Mouse (Mus musculus): ENCODE results near the gene Gm49322. TPM values are rescaled to one million over a fixed set of nuclear protein-coding genes. Genes with fewer than 3 reads are reported as not detected.
"Not testable (repeated sequence)": the region's sequence is repeated elsewhere in the genome, so short reads cannot be mapped to it uniquely, and the experiment has no call there.

Gm49322 gene
- polyA plus RNA-seq, 1 experiment from 2014 or later = 4.4 TPM

DNA sequence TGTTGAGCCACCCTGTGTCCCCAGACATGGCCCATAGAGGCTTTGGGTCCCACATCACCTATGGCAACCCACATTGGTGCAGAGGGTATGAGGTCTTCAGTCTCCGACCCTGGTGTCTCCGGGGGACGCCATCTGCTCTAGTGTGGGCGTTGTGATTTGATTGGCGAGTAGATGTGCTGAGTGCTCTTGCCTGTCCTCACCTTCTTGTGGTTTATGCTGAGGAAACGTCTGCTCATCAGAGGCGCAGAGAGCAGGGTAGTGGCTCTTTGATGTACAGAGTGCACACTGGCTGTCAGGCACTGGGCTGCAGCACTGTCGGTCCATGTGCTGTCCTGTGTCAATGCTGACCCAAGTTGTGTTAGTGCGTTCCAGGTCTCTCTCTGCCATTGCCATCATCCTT lies 23.1 kb downstream of the Gm49322 start:
- Histone ChIP-seq H3K36me3 (ENCODE audit: control insufficient read depth, insufficient read depth, low read length) (no peaks in the 10 kb centered on the region; the same call in 1 of the 2 replicates), H3K4me1 (replicated peaks; ENCODE audit: control insufficient read depth, insufficient read depth, low read length) (peaks cover 17% of the 10 kb centered on the region), H3K9me3 (ENCODE audit: control insufficient read depth, low read length) (no peaks in the 10 kb centered on the region), H3K9ac (ENCODE audit: low read length) (no peak overlapping the region), H3K4me2 (ENCODE audit: low read depth, low read length) (no peak overlapping the region), H3K4me3 (ENCODE audit: low read length) (no peak overlapping the region), H3K27ac (ENCODE audit: low read length) (no peak overlapping the region), H3K27me3 (ENCODE audit: control insufficient read depth, insufficient read depth, low read depth, low read length) (no peaks in the 10 kb centered on the region)
- 75% methylated on average over 9 of the region's 9 CpGs for WGBS
- no peak for ATAC-seq (ENCODE audit: low read depth)

DNA sequence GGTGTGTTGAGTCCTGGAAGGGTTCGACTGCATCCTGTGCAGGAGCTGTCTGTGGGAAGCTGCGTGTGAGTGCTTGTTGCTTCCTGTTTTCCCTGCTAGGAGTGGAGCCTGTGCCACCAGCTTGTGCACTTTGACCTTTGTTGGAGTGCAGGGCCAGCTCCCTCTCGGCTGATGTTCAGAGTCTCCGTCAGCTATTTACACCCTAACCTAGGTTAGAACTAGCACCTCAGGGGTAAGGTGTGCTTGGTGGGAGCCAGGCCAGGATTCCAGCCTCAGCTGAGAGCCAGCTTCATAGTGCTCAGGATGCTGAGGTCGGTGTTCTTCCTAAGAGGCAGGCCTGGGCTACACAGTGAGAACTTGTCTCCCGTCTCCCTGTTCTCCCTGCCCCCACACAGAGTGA lies 29.5 kb downstream of the Gm49322 start:
- no peak overlapping the region for H3K4me2 ChIP-seq (ENCODE audit: low read depth, low read length)
- 79% methylated on average over 6 of the region's 6 CpGs for WGBS
- no peak for ATAC-seq (ENCODE audit: low read depth)

DNA sequence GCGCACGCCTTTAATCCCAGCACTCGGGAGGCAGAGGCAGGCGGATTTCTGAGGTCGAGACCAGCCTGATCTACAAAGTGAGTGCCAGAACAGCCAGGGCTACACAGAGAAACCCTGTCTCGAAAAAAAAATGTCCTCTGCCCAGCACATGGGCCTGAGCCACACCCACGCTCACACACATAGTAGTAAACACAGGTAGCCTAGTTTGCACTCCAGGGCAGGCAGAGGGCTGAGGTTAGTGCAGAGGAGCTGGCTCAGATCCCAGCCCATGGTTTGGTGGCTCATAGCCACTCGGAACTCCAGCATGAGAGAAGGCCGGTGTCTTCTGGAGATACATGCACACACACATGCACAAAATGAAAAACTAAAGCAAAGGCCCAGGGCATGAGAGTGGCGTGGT lies 41.1 kb downstream of the Gm49322 start:
- Histone ChIP-seq H3K9ac (ENCODE audit: low read length) (no peak overlapping the region), H3K4me1 (replicated peaks; ENCODE audit: control insufficient read depth, insufficient read depth, low read length) (no peaks in the 10 kb centered on the region), H3K27me3 (ENCODE audit: control insufficient read depth, insufficient read depth, low read depth, low read length) (no peaks in the 10 kb centered on the region), H3K27ac (ENCODE audit: low read length) (no peak overlapping the region), H3K36me3 (ENCODE audit: control insufficient read depth, insufficient read depth, low read length) (peaks cover 45% of the 10 kb centered on the region), H3K4me2 (ENCODE audit: low read depth, low read length) (no peak overlapping the region), H3K9me3 (ENCODE audit: control insufficient read depth, low read length) (no peaks in the 10 kb centered on the region), H3K4me3 (ENCODE audit: low read length) (no peak overlapping the region)
- ATAC-seq (ENCODE audit: low read depth) = no peak
- WGBS = 89% methylated on average over 10 of the region's 10 CpGs

More for the DNA sequence above, 29.5 kb downstream of the Gm49322 start:
- H3K27me3 ChIP-seq (ENCODE audit: control insufficient read depth, insufficient read depth, low read depth, low read length) = no peaks in the 10 kb centered on the region
- peaks cover 47% of the 10 kb centered on the region for H3K36me3 ChIP-seq (ENCODE audit: control insufficient read depth, insufficient read depth, low read length)
- H3K9me3 ChIP-seq (ENCODE audit: control insufficient read depth, low read length) = no peaks in the 10 kb centered on the region
- no peak overlapping the region for H3K4me3 ChIP-seq (ENCODE audit: low read length)
- no peak overlapping the region for H3K9ac ChIP-seq (ENCODE audit: low read length)
- no peaks in the 10 kb centered on the region for H3K4me1 ChIP-seq (replicated peaks; ENCODE audit: control insufficient read depth, insufficient read depth, low read length)
- no peak overlapping the region for H3K27ac ChIP-seq (ENCODE audit: low read length)

DNA sequence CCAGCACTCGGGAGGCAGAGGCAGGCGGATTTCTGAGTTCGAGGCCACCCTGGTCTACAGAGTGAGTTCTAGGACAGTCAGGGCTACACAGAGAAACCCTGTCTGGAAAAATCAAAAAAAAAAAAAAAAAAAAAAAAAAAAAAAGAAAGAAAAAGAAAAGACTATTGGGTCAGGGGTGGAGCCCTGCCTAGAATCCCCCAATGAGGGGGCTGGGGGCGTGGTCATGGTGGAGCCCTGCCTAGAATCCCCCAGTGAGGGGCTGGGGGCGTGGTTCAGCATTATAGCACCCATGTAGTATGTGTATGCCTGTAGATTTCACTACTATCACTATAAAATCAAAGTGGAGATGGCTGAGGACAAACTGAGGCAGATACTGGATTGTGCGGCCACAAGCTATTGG lies 44.1 kb downstream of the Gm49322 start:
- H3K4me1 ChIP-seq (replicated peaks; ENCODE audit: control insufficient read depth, insufficient read depth, low read length); ATAC-seq (ENCODE audit: low read depth); H3K27me3 ChIP-seq (ENCODE audit: control insufficient read depth, insufficient read depth, low read depth, low read length); H3K27ac ChIP-seq (ENCODE audit: low read length); H3K4me3 ChIP-seq (ENCODE audit: low read length); H3K4me2 ChIP-seq (ENCODE audit: low read depth, low read length); H3K9ac ChIP-seq (ENCODE audit: low read length); H3K9me3 ChIP-seq (ENCODE audit: control insufficient read depth, low read length): not testable (repeated sequence)
- peaks cover 23% of the 10 kb centered on the region for H3K36me3 ChIP-seq (ENCODE audit: control insufficient read depth, insufficient read depth, low read length)
- 83% methylated on average over 6 of the region's 6 CpGs for WGBS

DNA sequence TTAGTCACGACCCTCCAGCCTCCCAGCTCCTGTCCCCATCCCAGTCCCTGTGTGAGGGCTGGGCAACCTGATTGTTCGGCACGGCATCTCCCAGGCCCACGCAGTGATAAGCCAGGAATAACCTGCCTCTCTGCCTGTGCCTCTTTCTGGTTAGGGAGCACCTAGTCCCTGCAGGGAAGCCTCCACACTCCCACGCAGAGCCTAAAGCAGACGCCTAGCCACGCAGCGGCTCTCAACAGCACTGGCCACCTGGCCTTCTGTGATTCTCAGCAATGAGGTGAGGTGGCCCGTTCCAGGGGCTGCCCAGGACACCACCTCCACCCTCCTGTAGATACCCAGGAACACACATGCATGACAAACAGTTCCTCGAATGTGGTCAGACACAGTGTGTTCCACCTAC lies 44.6 kb downstream of the Gm49322 start:
- H3K27me3 ChIP-seq (ENCODE audit: control insufficient read depth, insufficient read depth, low read depth, low read length) = no peaks in the 10 kb centered on the region
- H3K4me1 ChIP-seq (replicated peaks; ENCODE audit: control insufficient read depth, insufficient read depth, low read length) = peaks cover 13% of the 10 kb centered on the region
- 97% methylated on average over 10 of the region's 10 CpGs for WGBS
- ATAC-seq (ENCODE audit: low read depth) = no peak
- peaks cover 18% of the 10 kb centered on the region for H3K36me3 ChIP-seq (ENCODE audit: control insufficient read depth, insufficient read depth, low read length)
- no peak overlapping the region for H3K4me2 ChIP-seq (ENCODE audit: low read depth, low read length)
- no peak overlapping the region for H3K4me3 ChIP-seq (ENCODE audit: low read length)
- no peak overlapping the region for H3K9ac ChIP-seq (ENCODE audit: low read length)
- no peak overlapping the region for H3K27ac ChIP-seq (ENCODE audit: low read length)
- H3K9me3 ChIP-seq (ENCODE audit: control insufficient read depth, low read length) = no peaks in the 10 kb centered on the region

DNA sequence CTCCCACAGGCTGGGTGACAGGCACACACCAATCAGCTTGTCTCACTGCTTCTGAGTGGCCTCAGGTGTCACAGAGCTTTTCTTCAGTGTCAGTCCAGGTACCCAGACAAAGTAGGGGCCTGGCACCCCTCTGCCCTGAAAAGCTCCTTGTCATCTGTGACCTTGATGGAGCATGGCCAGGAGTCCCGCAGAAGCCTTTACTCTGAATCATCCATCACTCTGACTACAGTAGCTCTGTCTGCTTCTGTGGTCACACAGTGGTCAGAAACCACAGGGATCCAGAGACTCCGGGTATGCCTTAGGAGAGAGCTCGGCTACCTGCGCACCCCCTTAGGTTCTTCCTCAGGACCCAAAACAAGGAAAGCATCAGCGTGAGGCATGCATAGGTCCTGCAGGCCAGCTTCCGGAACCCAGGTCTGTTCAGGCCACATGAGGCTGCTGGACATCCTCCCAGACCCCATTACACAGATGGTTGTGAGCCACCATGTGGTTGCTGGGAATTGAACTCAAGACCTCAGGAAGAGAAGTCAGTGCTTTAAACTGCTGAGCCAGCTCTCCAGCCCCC lies 47.4 kb downstream of the Gm49322 start:
- H3K36me3 ChIP-seq (ENCODE audit: control insufficient read depth, insufficient read depth, low read length) = 0 out of 2 replicates have a peak, but pooled peaks cover under 1% of the 10 kb centered on the region
- no peak overlapping the region for H3K4me3 ChIP-seq (ENCODE audit: low read length)
- no peaks in the 10 kb centered on the region for H3K9me3 ChIP-seq (ENCODE audit: control insufficient read depth, low read length)
- H3K27ac ChIP-seq (ENCODE audit: low read length) = no peak overlapping the region
- 82% methylated on average over 6 of the region's 6 CpGs for WGBS
- H3K9ac ChIP-seq (ENCODE audit: low read length) = no peak overlapping the region
- ATAC-seq (ENCODE audit: low read depth) = no peak
- peaks cover 20% of the 10 kb centered on the region for H3K4me1 ChIP-seq (replicated peaks; ENCODE audit: control insufficient read depth, insufficient read depth, low read length)
- no peak overlapping the region for H3K4me2 ChIP-seq (ENCODE audit: low read depth, low read length)
- no peaks in the 10 kb centered on the region for H3K27me3 ChIP-seq (ENCODE audit: control insufficient read depth, insufficient read depth, low read depth, low read length)

DNA sequence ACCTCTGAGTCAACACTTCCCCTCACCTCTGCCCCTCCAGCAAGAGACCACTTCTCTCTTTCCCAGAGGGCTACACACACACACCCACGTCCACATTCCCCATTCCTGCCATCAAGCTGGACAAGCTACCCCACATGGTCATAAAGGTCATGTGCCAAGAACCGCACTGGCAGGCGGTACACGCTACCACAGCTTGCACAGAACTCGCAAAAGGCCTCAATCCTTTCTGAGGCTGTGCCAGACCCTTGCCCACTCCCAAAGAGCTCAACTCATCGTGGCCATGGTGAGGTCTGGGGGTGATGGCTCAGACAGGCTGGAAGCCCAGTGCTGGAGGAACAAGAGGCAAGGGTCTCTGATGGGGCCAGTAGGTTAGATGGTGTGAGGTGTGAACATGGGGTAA lies 49.0 kb downstream of the Gm49322 start:
- 81% methylated on average over 6 of the region's 6 CpGs for WGBS
- H3K4me3 ChIP-seq (ENCODE audit: low read length) = no peak overlapping the region
- H3K27me3 ChIP-seq (ENCODE audit: control insufficient read depth, insufficient read depth, low read depth, low read length) = no peaks in the 10 kb centered on the region
- H3K9me3 ChIP-seq (ENCODE audit: control insufficient read depth, low read length) = no peaks in the 10 kb centered on the region
- peak overlapping the region; percentile 97 for H3K9ac ChIP-seq (ENCODE audit: low read length)
- peaks cover 23% of the 10 kb centered on the region for H3K4me1 ChIP-seq (replicated peaks; ENCODE audit: control insufficient read depth, insufficient read depth, low read length)
- peak overlapping the region; percentile 93 for H3K4me2 ChIP-seq (ENCODE audit: low read depth, low read length)
- ATAC-seq (ENCODE audit: low read depth) = no peak
- no peaks in the 10 kb centered on the region for H3K36me3 ChIP-seq (ENCODE audit: control insufficient read depth, insufficient read depth, low read length)
- no peak overlapping the region for H3K27ac ChIP-seq (ENCODE audit: low read length)

DNA sequence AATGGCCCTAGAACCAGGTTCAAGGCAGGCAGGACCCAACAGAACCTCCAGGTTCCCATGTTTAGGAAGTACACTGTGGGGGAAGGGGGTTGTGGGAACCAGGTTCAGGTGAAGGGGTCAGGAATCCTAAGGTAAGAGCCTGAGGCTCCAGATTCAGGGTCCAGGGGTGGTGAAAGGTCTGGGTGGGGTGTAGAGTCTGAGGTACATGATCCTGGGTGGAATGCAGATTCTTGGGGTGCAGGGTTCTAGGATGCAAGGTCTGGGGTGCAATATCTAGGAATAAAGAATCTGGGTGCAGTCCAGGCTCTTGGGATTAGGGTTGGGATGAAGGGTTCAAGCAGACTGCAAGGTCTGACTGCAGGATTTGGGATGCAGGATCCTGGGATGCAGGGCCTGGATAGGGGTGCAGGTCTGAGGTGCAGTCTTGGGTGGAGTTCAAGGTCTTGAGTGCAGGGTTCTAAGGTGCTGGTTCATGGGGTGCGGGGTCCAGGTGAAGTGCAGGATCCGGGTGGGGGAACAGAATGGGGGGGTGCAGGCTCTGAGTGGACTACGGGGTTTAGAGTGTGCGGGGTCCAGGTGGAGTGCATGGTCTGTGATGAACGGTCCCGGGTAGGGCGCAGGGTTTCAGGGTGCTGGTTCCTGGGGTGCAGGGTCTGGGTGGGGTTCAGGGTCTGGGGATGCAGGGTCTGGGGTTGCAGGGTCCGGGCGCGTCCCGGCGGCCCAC lies 49.7 kb downstream of the Gm49322 start:
- peak; percentile 46 for ATAC-seq (ENCODE audit: low read depth)
- no peaks in the 10 kb centered on the region for H3K9me3 ChIP-seq (ENCODE audit: control insufficient read depth, low read length)
- H3K36me3 ChIP-seq (ENCODE audit: control insufficient read depth, insufficient read depth, low read length) = no peaks in the 10 kb centered on the region
- no peaks in the 10 kb centered on the region for H3K27me3 ChIP-seq (ENCODE audit: control insufficient read depth, insufficient read depth, low read depth, low read length)
- under 1% methylated on average over 12 of the region's 12 CpGs for WGBS
- H3K27ac ChIP-seq (ENCODE audit: low read length) = peak overlapping the region; percentile 68
- H3K4me3 ChIP-seq (ENCODE audit: low read length) = peak overlapping the region; percentile 90
- H3K9ac ChIP-seq (ENCODE audit: low read length) = peak overlapping the region; percentile 97
- H3K4me1 ChIP-seq (replicated peaks; ENCODE audit: control insufficient read depth, insufficient read depth, low read length) = peaks cover 23% of the 10 kb centered on the region
- peak overlapping the region; percentile 93 for H3K4me2 ChIP-seq (ENCODE audit: low read depth, low read length)

DNA sequence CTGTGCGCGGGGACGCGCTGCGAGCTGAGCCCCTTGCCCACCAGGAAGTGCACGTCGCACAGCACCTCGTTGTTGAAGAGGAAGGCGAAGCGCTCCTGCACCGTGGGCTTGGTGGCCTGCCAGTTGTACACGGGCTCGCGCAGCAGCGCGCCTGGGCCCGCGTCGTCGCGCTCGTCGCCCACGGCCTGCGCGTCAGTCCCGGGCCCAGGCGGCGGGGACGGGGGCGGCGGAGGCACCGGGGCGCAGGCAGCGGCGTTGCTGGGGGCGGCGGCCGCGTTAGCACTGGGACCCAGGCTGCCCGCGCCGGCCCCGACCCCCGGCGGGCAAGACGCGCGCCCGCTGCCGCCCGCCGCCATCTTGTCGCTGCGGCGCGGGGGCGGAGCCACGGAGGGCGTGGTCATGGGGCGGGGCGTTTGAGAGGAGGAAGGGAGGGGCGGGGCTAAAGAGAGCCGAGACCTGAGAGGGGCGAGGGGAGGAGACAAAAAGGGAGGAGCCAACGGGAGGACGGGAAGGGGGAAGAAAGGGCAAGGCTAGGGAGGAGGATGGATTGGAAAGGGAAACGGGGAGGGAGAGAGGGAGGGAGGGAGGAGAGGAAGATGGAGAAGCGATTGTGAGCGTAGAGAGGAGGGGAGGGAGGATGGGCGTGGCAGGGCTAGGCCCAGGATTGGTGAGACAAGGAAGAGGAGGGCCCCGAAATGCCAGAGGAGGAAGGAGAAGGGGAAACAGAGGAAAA lies 50.5 kb downstream of the Gm49322 start:
- no peaks in the 10 kb centered on the region for H3K36me3 ChIP-seq (ENCODE audit: control insufficient read depth, insufficient read depth, low read length)
- peak overlapping the region; percentile 90 for H3K4me3 ChIP-seq (ENCODE audit: low read length)
- H3K9me3 ChIP-seq (ENCODE audit: control insufficient read depth, low read length) = no peaks in the 10 kb centered on the region
- peak overlapping the region; percentile 97 for H3K9ac ChIP-seq (ENCODE audit: low read length)
- H3K27me3 ChIP-seq (ENCODE audit: control insufficient read depth, insufficient read depth, low read depth, low read length) = no peaks in the 10 kb centered on the region
- H3K4me2 ChIP-seq (ENCODE audit: low read depth, low read length) = peak overlapping the region; percentile 93
- H3K27ac ChIP-seq (ENCODE audit: low read length) = peak overlapping the region; percentile 86
- H3K4me1 ChIP-seq (replicated peaks; ENCODE audit: control insufficient read depth, insufficient read depth, low read length) = peaks cover 26% of the 10 kb centered on the region
- peak; percentile 89 for ATAC-seq (ENCODE audit: low read depth)
- WGBS = 2% methylated on average over 58 of the region's 72 CpGs

All from lung, embryonic 16.5 days (tissue).